Mouse (Mus musculus) right cerebral cortex, postnatal 36 days (tissue): ENCODE measurements at regions not wholly inside any gene's neighbourhood (a gene's known extent, or its start where the extent isn't known, plus 50 kb on each side); places are given as distances from the start of the nearest gene placed in this dataset.

Source experiments
- DNase-seq, 2 experiments: peaks; one replicate each; pipeline ENCODE4 v3.0.0; 2022; ENCODE audit warnings: low spot score in 2 of 2, mixed read lengths in 1 of 2

GRCm38 (mm10) chr15:56979353-56979752 lies 498.1 kb downstream of the Slc22a22 start:
- no peak for DNase-seq

- no peak for DNase-seq
Measured at GRCm38 (mm10) chr15:56975446-56976433, 501.7 kb downstream of the Slc22a22 start.

- DNase-seq = no peak
Measured at GRCm38 (mm10) chr15:56970140-56970539, 507.3 kb downstream of the Slc22a22 start.

GRCm38 (mm10) chr15:56956356-56956755 lies 521.1 kb downstream of the Slc22a22 start:
- DNase-seq = no peak

GRCm38 (mm10) chr15:56952176-56952575 lies 525.2 kb downstream of the Slc22a22 start:
- no peak for DNase-seq

- no peak for DNase-seq
Measured at GRCm38 (mm10) chr15:56950824-56951223, 526.6 kb downstream of the Slc22a22 start.

- no peak for DNase-seq
Measured at GRCm38 (mm10) chr15:56940891-56941290, 536.5 kb downstream of the Slc22a22 start.

GRCm38 (mm10) chr15:56896553-56896952 lies 580.9 kb downstream of the Slc22a22 start:
- no peak for DNase-seq

GRCm38 (mm10) chr15:56881501-56881900 lies 595.9 kb downstream of the Slc22a22 start:
- DNase-seq = no peak

- no peak for DNase-seq
Measured at GRCm38 (mm10) chr15:56865879-56866278, 611.5 kb downstream of the Slc22a22 start.

- no peak for DNase-seq
Measured at GRCm38 (mm10) chr15:56865035-56865804, 612.2 kb downstream of the Slc22a22 start.

GRCm38 (mm10) chr15:56858627-56859334 lies 618.6 kb downstream of the Slc22a22 start:
- DNase-seq = no peak

GRCm38 (mm10) chr15:56858134-56858533 lies 619.3 kb downstream of the Slc22a22 start:
- DNase-seq = no peak

- peak; percentile 5 to 14 for DNase-seq
Measured at GRCm38 (mm10) chr15:56856057-56856456, 621.4 kb downstream of the Slc22a22 start.

GRCm38 (mm10) chr15:56853106-56853505 lies 624.3 kb downstream of the Slc22a22 start:
- DNase-seq = no peak

GRCm38 (mm10) chr15:56847469-56848128 lies 629.8 kb downstream of the Slc22a22 start:
- no peak for DNase-seq

- DNase-seq = no peak
Measured at GRCm38 (mm10) chr15:56844574-56844973, 632.9 kb downstream of the Slc22a22 start.

GRCm38 (mm10) chr15:56841516-56841915 lies 635.9 kb downstream of the Slc22a22 start:
- no peak for DNase-seq

GRCm38 (mm10) chr15:56837292-56837691 lies 640.1 kb downstream of the Slc22a22 start:
- DNase-seq = no peak

- DNase-seq = no peak
Measured at GRCm38 (mm10) chr15:56834621-56835020, 642.8 kb downstream of the Slc22a22 start.

- DNase-seq = no peak
Measured at GRCm38 (mm10) chr15:56832666-56833065, 644.8 kb downstream of the Slc22a22 start.
